Mouse (Mus musculus): ENCODE measurements around the gene Gprasp2. TPM values are rescaled to one million over a fixed set of nuclear protein-coding genes. Genes with fewer than 3 reads are reported as not detected.
"Not testable (repeated sequence)": the region's sequence is repeated elsewhere in the genome, so short reads cannot be mapped to it uniquely, and the experiment has no call there.

Gprasp2 gene
- 32.9 and 42.6 TPM in 2 replicates for polyA plus RNA-seq (2014; fragmentation: Nextera tagmentation; extraction: Ambion mirVana)

GRCm38 (mm10) chrX:135838521-135839360 is at the start of gene Gprasp2:
Gene Gprasp2 (plus strand): TSS chrX:135839034.
- H3K36me3 ChIP-seq (ENCODE audit: control insufficient read depth, insufficient read depth, low read length); H3K9me3 ChIP-seq (ENCODE audit: control insufficient read depth, low read length); H3K4me1 ChIP-seq (replicated peaks; ENCODE audit: control insufficient read depth, insufficient read depth, low read length); H3K27me3 ChIP-seq (ENCODE audit: control insufficient read depth, insufficient read depth, low read length); H3K27ac ChIP-seq (ENCODE audit: low read depth, low read length): not testable (repeated sequence)
- Histone ChIP-seq H3K4me3 (ENCODE audit: low read depth, low read length) (peak within 1 kb of the TSS; percentile 45), H3K9ac (ENCODE audit: low read depth, low read length) (peak within 1 kb of the TSS; percentile 45; the same call in 1 of the 2 replicates), H3K4me2 (replicated peaks; ENCODE audit: low read depth, low read length) (peak within 1 kb of the TSS; percentile 70)
- WGBS, result 25% methylated on average over 25 of the region's 32 CpGs
- DNase-seq (ENCODE audit: low spot score) (peak; percentile 53), ATAC-seq (ENCODE audit: low FRiP score) (peak; percentile 92)

GRCm38 (mm10) chrX:135791536-135791935 is 47.3 kb upstream of the Gprasp2 start:
- H3K9me3 ChIP-seq (ENCODE audit: control insufficient read depth, low read length), result no peaks in the 10 kb centered on the region
- DNase-seq (ENCODE audit: low spot score), result no peak
- no peak overlapping the region for H3K4me2 ChIP-seq (replicated peaks; ENCODE audit: low read depth, low read length)
- no peaks in the 10 kb centered on the region for H3K27me3 ChIP-seq (ENCODE audit: control insufficient read depth, insufficient read depth, low read length)
- no peaks in the 10 kb centered on the region for H3K4me1 ChIP-seq (replicated peaks; ENCODE audit: control insufficient read depth, insufficient read depth, low read length)
- no peak overlapping the region for H3K4me3 ChIP-seq (ENCODE audit: low read depth, low read length)
- H3K36me3 ChIP-seq (ENCODE audit: control insufficient read depth, insufficient read depth, low read length), result no peaks in the 10 kb centered on the region
- no peak overlapping the region for H3K27ac ChIP-seq (ENCODE audit: low read depth, low read length)
- no peak for ATAC-seq (ENCODE audit: low FRiP score)
- no peak overlapping the region for H3K9ac ChIP-seq (ENCODE audit: low read depth, low read length)

DNA sequence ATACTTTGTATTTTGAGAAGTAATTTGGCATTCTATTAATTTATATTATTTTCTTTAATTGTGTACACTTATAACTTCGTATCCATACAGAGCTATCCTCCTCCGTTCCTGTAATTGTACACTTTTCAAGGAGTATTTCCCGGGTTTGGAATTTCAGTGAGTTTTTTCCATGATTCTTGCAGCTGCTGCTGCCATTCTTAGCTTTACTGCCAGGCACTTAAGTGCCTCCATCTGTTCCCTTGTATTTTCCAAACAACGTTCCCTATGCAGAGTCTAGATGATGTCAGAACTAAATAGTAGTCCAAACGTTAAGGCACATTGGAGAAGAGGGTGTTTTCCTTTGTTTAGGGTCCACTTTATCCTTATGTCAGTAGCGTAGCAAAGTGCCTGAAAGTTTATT is 46.5 kb upstream of the Gprasp2 start:
- Histone ChIP-seq H3K4me2 (replicated peaks; ENCODE audit: low read depth, low read length) (no peak overlapping the region), H3K36me3 (ENCODE audit: control insufficient read depth, insufficient read depth, low read length) (no peaks in the 10 kb centered on the region), H3K9ac (ENCODE audit: low read depth, low read length) (no peak overlapping the region), H3K27me3 (ENCODE audit: control insufficient read depth, insufficient read depth, low read length) (no peaks in the 10 kb centered on the region), H3K27ac (ENCODE audit: low read depth, low read length) (no peak overlapping the region), H3K4me1 (replicated peaks; ENCODE audit: control insufficient read depth, insufficient read depth, low read length) (no peaks in the 10 kb centered on the region), H3K4me3 (ENCODE audit: low read depth, low read length) (no peak overlapping the region), H3K9me3 (ENCODE audit: control insufficient read depth, low read length) (no peaks in the 10 kb centered on the region)
- 83% methylated on average over 6 of the region's 6 CpGs for WGBS
- DNase-seq (ENCODE audit: low spot score), result no peak
- ATAC-seq (ENCODE audit: low FRiP score), result no peak

DNA sequence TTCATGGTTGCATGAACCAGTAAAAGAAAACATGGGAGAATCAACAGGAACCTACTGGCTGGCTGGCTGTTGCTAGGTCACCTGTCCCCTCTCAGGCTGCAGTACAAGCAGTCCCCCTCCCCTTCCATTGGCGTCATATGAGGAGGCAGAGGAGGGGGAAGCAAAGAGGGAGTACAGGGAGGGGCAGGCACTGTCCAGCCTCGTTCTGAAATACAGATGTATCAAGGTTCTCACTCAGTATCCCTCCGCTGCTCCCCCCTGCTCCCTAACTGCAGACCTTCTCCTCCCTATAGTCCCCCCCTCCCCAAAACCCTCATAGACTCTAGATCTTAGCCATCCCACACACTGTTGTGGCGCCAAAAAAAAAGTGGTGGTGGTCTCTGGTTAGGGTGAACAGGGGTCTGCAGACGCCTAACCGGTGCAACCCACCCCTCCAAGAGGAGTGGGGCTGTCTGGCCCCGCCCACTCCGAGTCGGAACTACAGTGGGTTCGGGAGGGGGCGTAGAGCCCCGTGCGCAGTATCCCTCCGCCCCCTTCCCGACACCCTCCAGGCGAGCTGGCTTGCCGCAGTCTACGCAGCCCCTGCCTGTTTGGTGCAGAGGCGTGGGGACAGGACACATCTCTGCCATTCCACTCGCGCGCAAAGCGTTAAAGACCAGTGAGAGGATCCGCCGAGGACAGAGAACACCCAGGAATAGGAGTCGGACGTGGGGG is 43.1 kb upstream of the Gprasp2 start:
- peak overlapping the region; percentile 63 for H3K4me2 ChIP-seq (replicated peaks; ENCODE audit: low read depth, low read length)
- WGBS, result 23% methylated on average over 20 of the region's 27 CpGs
- H3K27ac ChIP-seq (ENCODE audit: low read depth, low read length); H3K9me3 ChIP-seq (ENCODE audit: control insufficient read depth, low read length); H3K36me3 ChIP-seq (ENCODE audit: control insufficient read depth, insufficient read depth, low read length); H3K4me1 ChIP-seq (replicated peaks; ENCODE audit: control insufficient read depth, insufficient read depth, low read length); H3K27me3 ChIP-seq (ENCODE audit: control insufficient read depth, insufficient read depth, low read length): not testable (repeated sequence)
- H3K4me3 ChIP-seq (ENCODE audit: low read depth, low read length), result peak overlapping the region; percentile 53
- H3K9ac ChIP-seq (ENCODE audit: low read depth, low read length), result peak overlapping the region; percentile 62
- ATAC-seq (ENCODE audit: low FRiP score) (peak; percentile 94), DNase-seq (ENCODE audit: low spot score) (peak; percentile 60)

DNA sequence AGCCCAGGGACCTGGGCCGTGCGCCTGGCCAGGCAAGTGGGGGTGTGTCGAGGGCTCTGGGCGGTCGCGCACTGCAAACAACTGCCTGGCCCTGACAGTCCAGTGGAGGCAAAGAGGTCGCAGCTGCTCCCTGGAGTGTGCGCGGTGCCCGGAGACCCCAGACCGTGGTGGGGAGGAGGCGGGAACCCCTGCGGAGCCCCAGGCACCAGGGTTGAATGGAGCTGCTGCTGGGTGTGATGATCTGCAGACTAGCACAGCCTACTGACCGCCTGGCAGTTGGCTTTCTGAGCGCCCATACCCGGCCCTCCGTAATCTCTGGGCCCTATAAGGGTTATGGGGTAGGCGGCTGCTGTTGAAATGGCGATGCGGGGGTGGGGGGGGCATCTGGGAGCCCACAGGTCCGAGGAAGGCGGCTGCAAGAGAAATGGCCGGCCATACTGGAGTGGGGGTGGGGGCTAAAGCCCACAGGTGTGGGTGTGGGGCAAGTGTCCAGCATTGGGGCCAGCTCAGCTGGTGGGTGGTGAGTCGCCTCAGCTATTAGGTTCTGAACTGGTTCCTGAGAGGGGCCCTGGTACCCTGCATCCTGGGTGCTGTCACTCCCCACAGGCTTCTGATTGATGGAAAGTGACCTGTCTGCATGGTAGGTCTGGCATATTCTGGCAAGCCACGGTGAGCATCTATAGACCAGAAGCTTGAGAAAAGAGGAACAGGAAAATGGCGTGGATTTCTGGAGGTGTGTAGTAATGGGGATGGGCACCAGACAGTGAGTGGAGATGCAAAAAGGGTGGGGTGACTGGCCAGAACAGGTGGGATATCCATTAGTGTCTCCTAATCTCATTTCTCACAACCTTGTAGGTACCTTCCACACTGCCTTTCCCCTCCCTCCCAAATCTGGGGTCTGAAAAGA is 42.3 kb upstream of the Gprasp2 start:
- peak overlapping the region; percentile 62 for H3K9ac ChIP-seq (ENCODE audit: low read depth, low read length)
- not testable (repeated sequence) for H3K27ac ChIP-seq (ENCODE audit: low read depth, low read length); H3K36me3 ChIP-seq (ENCODE audit: control insufficient read depth, insufficient read depth, low read length); H3K27me3 ChIP-seq (ENCODE audit: control insufficient read depth, insufficient read depth, low read length); H3K9me3 ChIP-seq (ENCODE audit: control insufficient read depth, low read length); H3K4me1 ChIP-seq (replicated peaks; ENCODE audit: control insufficient read depth, insufficient read depth, low read length)
- ATAC-seq (ENCODE audit: low FRiP score) (peak; percentile 74), DNase-seq (ENCODE audit: low spot score) (peak; percentile 16)
- H3K4me2 ChIP-seq (replicated peaks; ENCODE audit: low read depth, low read length), result peak overlapping the region; percentile 63
- WGBS, result 21% methylated on average over 18 of the region's 26 CpGs
- H3K4me3 ChIP-seq (ENCODE audit: low read depth, low read length), result peak overlapping the region; percentile 53

DNA sequence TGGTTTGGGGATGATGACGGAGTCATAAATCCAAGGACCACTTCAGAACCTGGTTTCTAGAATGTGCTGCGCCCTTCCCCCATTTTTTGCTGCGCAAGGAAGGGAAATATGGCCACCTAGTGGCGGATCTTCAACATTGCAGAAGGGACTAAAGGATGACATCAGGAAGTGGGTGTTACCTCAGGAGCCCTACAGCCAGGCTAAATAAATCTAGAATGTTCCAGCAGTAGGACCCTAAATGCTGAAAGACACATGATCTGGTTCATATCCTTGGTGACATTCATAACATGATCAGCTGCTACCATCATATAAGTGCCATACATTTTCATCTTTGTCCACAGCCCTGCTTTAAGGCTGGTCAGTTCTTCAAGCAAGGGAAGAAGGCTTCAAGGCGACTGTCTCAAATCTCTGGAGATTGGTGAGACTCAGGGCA is 41.6 kb upstream of the Gprasp2 start, which contains the start of gene Bhlhb9:
TSS of gene Bhlhb9 (plus strand) at position 383 of the 433 bp plus-strand sequence.
- Histone ChIP-seq H3K4me2 (replicated peaks; ENCODE audit: low read depth, low read length) (peak within 1 kb of the TSS; percentile 63), H3K4me3 (ENCODE audit: low read depth, low read length) (peak within 1 kb of the TSS; percentile 53), H3K9ac (ENCODE audit: low read depth, low read length) (peak within 1 kb of the TSS; percentile 62)
- not testable (repeated sequence) for H3K27ac ChIP-seq (ENCODE audit: low read depth, low read length); ATAC-seq (ENCODE audit: low FRiP score); H3K4me1 ChIP-seq (replicated peaks; ENCODE audit: control insufficient read depth, insufficient read depth, low read length); H3K27me3 ChIP-seq (ENCODE audit: control insufficient read depth, insufficient read depth, low read length); H3K36me3 ChIP-seq (ENCODE audit: control insufficient read depth, insufficient read depth, low read length); H3K9me3 ChIP-seq (ENCODE audit: control insufficient read depth, low read length)
- WGBS, result 10% methylated on average over 3 of the region's 5 CpGs
- peak; percentile 62 for DNase-seq (ENCODE audit: low spot score)

GRCm38 (mm10) chrX:135804149-135804548 is 34.7 kb upstream of the Gprasp2 start:
- no peak for ATAC-seq (ENCODE audit: low FRiP score)
- Histone ChIP-seq H3K27me3 (ENCODE audit: control insufficient read depth, insufficient read depth, low read length) (no peaks in the 10 kb centered on the region), H3K4me1 (replicated peaks; ENCODE audit: control insufficient read depth, insufficient read depth, low read length) (no peaks in the 10 kb centered on the region), H3K27ac (ENCODE audit: low read depth, low read length) (no peak overlapping the region), H3K4me3 (ENCODE audit: low read depth, low read length) (no peak overlapping the region), H3K36me3 (ENCODE audit: control insufficient read depth, insufficient read depth, low read length) (no peaks in the 10 kb centered on the region), H3K4me2 (replicated peaks; ENCODE audit: low read depth, low read length) (no peak overlapping the region), H3K9ac (ENCODE audit: low read depth, low read length) (no peak overlapping the region), H3K9me3 (ENCODE audit: control insufficient read depth, low read length) (no peaks in the 10 kb centered on the region)
- 93% methylated on average over 3 of the region's 3 CpGs for WGBS
- DNase-seq (ENCODE audit: low spot score), result no peak

- no peaks in the 10 kb centered on the region for H3K36me3 ChIP-seq (ENCODE audit: control insufficient read depth, insufficient read depth, low read length)
- H3K27me3 ChIP-seq (ENCODE audit: control insufficient read depth, insufficient read depth, low read length), result no peaks in the 10 kb centered on the region
- peak; percentile 63 for DNase-seq (ENCODE audit: low spot score)
- no peaks in the 10 kb centered on the region for H3K4me1 ChIP-seq (replicated peaks; ENCODE audit: control insufficient read depth, insufficient read depth, low read length)
- no peak overlapping the region for H3K4me3 ChIP-seq (ENCODE audit: low read depth, low read length)
- no peak overlapping the region for H3K9ac ChIP-seq (ENCODE audit: low read depth, low read length)
- no peaks in the 10 kb centered on the region for H3K9me3 ChIP-seq (ENCODE audit: control insufficient read depth, low read length)
- 13% methylated on average over 1 of the region's 1 CpGs for WGBS
- H3K27ac ChIP-seq (ENCODE audit: low read depth, low read length), result no peak overlapping the region
- ATAC-seq (ENCODE audit: low FRiP score), result no peak
- H3K4me2 ChIP-seq (replicated peaks; ENCODE audit: low read depth, low read length), result no peak overlapping the region
These were observed 33.1 kb upstream of the Gprasp2 start for GRCm38 (mm10) chrX:135805780-135806179.
